Mouse (Mus musculus) lung, adult 18-20 months (tissue): ENCODE measurements at regions not wholly inside any gene's neighbourhood (a gene's known extent, or its start where the extent isn't known, plus 50 kb on each side); places are given as distances from the start of the nearest gene placed in this dataset.

ENCODE experiments used
- DNase-seq, 2 experiments: peaks; one replicate each; pipeline ENCODE4 v3.0.0; 2022; ENCODE audit warnings: mixed read lengths in 2 of 2

DNA sequence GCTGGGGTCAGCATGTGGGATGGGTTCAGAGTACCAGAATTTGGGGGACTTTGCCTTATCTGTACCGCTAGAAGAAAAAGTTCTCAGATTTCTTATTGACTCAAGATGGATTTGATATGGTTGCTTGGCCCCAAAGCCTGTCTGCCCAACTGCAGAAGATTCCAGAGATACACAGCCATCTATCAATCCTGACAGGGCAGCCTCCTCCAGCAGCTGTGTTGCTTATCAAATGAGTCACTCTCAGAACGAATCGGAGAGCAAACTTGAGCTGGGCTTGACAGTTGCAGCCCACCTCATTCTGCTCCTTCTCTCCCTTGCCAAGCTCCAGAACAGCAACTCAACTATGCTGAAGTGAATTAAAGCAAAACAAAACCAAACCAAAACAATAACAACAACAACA lies 345.9 kb downstream of the Pik3r1 start:
- no peak for DNase-seq

DNA sequence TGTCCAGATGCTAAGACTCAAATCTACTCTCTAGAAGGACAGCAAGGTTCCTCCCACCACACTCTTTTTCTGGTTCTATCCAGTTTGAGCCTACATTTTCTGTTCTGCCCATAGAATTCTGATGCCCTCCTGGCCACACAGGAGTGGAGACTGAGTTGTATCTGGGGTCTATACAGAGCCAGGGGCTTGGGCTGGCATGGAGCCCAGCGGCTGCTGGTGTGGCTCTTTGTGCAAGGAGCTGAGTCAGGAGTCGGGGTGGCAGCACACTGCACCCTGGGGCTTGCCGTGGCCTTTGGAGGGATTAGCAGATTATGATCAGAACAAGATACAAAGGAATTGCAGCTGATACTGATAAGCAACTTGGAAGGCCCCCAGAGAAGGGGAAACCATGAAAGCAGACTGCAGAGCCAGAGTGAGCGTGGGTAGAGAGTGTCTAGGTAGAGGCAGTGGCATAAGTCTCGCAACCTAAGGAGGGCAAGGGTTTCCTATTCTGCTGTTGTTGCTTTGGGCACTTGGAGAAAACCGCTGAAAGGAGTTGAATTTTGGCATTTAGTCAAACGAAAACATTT lies 348.5 kb downstream of the Pik3r1 start:
- no peak for DNase-seq

DNA sequence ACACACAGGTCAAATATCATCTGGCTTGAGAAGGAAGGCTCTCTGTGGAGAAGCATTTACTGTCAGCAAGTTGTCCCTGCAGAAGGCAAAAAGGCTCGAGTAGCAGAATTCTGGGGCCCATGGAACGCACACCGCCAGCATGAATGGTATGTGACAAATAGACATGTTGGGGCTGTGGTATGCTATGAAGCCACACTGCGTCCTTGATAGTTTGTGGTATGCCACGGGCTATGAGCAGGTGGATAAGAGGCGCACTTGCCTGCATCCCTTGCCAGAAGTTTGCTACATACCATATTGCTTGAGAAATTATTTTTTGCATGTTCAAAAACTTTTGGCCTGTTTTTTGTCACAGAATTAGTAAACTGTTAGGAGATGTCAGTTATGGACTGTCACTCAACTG lies 349.7 kb downstream of the Pik3r1 start:
- DNase-seq, result no peak

DNA sequence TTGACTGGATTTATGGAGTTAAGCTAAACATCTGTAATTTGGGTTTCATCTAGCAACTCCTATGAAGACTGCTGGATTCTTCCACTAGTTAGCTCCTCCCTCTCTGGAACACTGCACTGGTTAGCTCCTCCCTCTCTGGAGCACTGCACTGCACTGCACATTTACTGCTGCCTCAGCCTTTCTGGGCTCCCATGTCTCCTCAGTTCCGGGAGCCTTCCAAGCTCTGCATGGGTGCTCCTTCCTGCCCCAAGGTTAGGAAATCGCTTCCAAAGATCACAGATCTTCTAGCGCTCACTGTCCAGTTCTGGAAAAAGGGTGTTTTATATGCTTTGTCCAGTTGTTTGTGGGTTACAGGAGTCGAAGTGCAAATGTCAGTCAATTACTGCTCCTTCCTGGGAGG lies 359.1 kb downstream of the Pik3r1 start:
- no peak for DNase-seq

DNA sequence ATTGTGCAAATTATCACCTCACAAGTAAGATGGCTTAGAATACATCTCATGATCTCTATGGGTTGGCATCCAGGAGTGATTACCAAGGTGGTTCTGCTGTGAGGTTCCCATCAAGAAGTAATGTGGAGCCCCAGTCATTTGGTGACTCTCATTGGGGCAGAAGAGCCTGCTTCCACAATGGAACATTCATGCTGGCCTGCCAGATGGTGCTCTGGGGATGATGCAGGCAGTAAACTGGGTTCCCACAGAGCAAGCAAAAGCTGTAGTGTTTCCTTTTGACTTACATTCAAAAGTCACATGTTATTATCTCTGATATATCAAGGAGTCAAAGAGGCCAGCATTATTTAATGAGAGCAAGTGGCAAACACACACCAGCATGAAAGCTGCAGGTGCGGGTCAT lies 360.4 kb downstream of the Pik3r1 start:
- DNase-seq, result no peak

DNA sequence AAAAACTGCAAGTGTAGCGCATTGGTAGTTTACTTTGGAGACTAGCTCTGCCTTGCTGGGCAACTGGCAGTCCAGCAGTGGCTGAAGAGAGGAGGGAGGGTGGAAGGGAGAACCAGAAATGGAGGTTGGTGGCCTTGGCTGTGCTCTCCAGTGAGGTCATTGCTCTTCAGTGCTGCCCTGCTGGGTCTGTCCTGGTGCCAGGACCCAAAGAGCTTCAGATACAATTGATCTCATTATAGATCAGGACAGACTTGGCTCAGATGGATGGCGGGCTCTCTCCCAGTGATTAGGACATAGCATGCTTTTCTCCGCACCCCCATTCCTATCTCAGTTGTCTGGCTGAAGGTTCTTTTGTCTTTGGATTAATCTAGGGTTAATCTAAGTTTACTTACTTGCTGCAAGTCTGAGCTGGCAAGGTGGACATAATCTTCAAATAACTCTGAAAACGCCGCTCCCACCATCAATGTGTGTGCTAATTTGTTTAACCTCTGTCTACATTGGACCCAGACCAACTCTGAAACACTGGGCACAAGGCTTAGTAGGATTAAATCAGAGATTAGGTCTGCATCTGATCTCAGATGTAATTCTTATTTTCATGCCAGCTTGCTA lies 394.3 kb downstream of the Pik3r1 start:
- peak; percentile 5 to 10 for DNase-seq

DNA sequence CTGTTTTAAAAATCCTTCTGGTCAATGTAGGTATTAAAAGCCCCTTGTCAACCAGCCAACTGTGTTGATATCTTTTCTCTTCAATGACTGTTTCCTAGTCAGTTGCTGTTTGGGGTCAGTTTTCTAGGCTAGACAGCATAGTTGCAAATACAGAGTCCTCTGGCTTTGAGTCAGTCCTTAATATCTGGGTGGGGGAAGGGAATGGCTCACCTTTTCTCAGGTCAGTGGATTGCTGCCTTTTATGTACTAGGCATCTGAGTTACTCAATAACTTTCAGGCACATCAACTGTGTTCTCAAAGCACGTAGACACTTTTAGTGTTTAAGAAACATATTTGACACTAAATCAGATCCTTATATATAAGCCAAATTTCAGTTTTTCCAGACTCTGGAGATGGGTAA lies 396.1 kb downstream of the Pik3r1 start:
- DNase-seq, result no peak

DNA sequence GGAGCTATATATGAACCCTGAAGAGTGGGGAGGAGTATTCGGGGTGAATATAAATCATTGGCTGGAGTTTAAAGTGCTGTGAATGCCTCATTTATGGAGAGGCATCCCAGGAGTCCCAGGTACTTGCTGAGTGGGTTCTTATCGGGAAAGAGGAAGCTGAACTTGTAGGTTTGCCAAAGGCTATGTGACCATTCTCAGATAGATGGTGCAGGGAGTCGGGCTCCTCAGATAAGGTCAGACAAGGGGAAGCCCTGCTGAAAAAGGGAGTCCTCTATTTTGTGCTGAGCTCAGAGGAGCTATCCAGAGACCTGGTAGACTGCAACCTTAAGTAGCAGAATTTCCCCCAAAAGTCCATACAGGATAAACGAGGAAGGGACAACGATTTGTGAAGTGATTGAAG lies 399.8 kb downstream of the Pik3r1 start:
- DNase-seq, result no peak

DNA sequence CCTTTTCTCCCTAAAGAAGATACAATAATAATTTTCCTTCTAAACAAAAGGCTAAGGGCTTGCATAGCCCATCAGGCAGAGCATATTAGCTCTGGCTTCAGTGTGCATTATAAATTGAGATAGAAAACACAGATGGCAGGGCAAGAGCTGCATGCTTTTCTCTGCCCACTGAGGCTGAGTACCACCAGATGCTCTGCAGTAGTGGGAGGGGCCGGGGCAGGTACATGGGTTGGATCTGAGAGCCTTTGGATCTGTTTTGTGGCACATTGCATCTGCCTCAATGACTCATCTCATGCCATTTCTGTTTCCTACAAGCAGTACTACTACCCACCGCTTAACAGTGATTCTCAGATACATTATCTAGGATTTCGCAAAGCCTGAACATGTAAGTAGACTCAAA lies 412.7 kb downstream of the Pik3r1 start:
- no peak for DNase-seq

DNA sequence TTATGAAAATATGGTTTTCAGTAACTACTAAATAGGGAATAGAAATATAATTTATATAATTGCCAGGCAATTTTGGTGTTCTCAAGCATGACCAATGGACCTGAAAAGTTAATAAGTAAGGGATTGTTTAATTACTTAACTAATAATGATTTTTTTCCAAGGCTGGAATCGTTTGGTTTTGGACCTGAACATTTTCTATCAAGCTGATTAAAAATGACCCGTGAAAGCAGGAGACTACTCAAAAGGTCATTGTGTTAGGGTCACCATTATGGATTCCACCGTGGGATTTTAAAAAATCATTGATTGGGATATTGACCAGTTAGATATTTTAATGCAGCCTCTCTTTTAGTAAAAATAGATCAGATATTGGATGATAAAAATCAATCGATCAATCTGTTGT lies 416.9 kb downstream of the Pik3r1 start:
- no peak for DNase-seq

DNA sequence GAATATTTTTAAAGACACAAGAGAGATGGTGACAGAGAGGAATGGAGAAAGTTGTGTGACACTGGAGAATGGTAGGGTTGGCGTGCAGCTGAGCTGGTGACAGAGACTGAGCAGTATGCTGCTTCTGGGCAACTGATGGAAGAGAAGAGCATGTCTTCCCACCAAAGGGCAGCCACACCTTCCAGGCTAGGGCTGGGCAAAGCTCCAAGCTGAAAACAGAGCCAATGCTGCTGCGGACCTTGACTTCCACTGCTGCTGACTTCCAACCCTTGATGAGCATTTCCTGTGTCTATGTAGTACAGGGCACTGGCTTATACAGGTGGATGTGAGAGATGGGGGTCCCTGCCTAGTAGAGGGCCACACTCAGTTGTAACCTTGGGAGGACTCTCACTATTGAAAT lies 418.7 kb downstream of the Pik3r1 start:
- DNase-seq, result no peak

DNA sequence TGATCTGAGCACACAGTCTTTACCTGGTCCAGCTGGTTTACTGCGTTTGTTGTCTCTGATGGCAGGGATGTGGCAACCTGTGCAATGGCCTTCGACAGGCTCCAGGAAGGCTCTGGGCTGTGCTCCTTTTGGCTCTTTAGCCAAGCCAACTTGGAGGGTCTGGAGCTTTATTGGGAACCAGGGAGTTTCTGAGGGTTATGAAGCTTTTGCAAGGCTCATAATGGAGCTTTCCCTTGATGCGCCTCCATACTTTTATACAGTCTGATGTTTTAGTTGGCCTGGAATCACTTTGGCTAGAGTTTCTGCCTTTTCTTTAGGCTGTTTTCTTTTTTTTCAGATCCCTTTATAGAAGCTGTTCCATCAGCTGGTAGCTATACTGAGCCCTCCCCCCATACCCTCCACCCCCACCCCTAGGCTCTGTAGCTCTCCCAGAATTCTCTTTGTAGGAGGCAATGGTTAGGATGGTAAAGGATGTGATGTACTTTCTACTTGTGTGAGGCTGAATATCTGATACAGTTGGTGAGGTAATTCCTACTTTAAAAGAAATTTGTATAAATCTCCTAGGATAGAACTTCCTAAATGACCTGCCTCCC lies 429.6 kb downstream of the Pik3r1 start:
- no peak for DNase-seq

DNA sequence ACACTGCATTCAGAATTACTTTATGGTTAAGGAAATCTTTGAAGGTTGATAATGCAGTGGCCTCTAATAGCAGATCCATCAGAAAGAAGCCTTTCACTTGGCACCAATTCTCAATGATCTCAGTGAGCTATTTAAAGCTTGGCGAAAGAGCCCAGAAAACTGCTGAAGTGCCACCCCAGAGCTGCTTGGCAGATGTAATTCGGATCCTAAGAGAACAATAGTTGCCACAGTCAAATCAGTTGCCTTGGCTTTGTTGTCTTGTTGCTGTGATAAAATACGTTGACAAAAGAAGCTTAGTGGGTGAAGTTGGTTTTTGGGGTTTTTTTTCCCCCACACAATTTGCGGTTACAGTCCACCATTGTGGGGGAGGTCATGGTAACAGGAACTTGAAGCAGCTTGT lies 449.4 kb downstream of the Pik3r1 start:
- DNase-seq, result no peak

DNA sequence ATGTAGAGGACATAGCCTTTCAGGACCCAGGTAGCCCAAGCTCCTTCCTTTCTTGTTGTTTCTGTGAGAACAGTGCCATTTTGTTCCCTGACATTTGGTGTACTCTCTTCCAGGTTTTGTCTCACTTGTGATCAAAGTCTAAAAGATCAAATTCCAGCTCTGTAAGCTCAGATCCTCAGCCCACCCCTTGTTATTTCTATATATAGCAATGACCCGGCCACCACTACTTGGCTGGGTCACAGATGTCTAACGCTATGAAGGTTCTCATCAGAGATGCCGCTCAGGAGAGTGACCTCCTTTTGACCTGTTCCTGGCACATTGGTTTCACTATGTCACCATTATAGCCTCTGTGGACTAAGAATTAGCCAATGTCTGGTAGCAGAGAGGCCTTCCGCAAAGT lies 451.7 kb downstream of the Pik3r1 start:
- DNase-seq, result no peak

DNA sequence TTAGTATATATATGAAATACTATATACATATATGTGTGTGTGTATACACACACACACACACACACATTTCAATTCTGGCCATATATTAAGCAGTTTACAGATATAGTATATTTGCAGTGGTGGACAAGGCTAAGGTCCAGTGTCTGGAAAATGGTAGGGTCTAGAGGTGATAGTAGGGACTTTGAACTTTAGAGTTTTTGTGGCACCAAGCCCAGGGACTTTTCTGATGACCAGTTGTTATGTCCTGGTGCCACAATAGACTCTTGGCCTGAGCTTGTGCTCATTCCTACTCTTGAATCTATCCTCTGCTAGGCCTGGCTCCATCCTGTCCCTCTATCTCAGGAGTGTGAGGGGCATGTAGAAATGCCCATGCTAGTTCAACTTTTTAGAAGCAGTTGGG lies 454.0 kb downstream of the Pik3r1 start:
- DNase-seq, result no peak

DNA sequence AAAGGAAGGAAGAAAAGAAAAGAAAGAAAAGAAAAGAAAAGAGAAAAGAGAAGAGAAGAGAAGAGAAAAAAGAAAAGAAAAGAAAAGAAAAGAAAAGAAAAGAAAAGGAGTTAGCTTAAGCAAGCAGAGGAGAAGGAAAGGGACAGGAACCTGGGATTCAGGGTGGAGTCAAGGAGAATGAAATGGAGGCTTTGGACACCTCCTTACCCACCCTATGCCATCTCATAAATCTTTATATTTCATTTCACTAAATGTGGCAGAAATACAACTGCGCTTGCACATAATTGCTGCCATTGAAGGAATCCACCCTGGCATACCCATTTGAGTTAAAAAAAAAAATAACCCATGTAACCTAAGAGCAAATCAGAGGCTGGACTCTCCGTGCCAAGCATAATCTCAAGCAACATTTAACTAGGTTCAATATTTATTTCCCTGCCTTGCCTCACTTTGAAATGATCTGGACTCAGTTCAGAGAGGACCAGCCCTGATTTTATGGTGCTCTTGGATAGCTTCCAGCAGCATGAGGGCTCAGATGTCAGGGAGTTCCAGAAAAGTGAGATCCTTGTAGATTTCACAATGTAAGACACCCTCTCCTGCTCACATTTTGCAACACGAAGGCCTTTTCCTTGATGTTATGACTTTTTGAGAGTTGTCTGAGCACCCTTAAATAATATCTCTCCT lies 456.2 kb downstream of the Pik3r1 start:
- DNase-seq, result peak; percentile 64 to 73

DNA sequence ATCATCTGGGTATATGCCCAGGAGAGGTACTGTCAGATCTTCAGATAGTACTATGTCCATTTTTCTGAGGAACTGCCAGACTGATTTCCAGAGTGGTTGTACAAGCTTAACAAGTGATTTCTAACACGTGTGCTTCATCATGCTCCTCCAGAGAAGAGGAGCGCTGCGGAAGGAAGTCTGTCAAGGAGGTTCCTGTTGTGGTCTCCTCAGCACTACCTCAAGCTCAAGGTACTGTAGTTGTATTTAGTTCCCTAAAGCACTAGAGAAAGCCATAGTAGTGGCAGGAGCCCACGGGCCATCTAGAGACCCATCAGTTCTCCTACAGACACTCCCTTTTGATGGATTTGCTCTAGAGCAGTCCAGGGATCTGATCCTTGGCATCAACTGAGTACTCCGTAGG lies 459.3 kb downstream of the Pik3r1 start:
- DNase-seq, result no peak

DNA sequence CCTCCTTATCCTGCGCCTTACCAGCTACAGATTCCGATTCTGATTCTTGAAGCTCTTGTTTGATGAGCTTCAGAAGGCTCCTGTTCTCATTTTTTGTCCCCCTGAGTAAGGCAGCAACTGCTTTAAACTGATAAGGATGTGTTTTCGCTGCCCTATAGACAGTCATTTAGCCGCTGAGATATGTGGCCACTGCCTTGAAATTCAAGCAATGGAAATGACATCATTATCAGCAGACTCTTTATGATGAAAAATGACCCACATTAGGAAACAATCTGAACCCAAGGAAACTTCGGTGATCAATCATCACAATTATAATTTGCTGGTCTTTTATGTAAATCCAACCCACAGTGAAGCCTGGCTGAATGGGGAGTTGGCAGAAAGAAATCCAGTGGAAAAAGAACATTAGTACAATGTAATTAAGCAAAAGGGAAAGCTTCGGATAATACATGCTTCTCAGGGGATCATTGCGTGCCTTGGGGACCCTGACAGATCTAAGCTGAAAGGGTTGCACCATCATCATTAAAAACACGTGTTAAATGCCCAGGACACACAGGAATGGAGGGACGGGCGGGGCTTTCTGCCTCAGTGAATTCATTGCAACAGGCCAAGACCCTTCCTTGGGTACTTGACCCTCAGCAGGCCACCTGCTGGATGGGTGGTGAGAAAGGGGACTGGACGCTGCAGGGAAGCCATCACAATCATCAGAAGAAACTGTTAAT lies 462.2 kb downstream of the Pik3r1 start:
- DNase-seq, result no peak

DNA sequence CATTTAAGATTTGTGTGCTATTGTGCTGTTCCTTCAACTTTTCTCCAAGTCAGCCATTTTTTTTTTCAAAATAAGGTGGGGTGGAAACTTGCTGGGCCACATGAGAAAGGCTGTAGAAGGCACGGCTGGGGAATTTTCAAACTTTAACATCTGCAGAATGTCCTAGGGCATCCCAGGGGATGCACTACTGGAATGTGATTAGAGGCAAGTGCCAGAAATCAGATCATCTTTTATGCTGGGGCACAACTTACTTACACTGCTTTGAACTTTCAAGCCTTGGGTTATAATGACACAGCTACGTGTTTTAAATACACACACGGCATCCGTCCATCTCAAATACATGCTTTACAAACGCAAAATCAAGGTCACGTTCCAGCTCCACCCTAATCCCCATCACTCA lies 463.0 kb downstream of the Pik3r1 start:
- no peak for DNase-seq

DNA sequence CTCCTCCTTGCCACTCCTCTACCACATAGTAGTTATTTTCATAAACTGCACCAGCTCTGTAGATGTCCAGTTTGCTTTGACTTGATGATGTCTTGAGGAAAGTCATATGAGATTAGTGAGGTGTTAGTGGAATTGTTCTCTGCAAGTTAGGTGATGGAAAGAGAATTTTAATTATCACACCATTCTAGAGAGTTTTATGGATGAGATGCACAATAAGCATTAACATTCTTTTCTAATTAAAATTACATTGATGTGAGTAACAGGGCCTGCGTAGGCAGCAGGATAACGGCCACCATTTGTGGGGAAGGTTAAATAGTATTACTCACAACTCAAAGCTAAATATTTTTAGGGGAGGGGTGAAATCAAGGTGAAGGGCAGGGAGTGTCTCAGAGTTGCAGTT lies 466.7 kb downstream of the Pik3r1 start:
- DNase-seq, result no peak

DNA sequence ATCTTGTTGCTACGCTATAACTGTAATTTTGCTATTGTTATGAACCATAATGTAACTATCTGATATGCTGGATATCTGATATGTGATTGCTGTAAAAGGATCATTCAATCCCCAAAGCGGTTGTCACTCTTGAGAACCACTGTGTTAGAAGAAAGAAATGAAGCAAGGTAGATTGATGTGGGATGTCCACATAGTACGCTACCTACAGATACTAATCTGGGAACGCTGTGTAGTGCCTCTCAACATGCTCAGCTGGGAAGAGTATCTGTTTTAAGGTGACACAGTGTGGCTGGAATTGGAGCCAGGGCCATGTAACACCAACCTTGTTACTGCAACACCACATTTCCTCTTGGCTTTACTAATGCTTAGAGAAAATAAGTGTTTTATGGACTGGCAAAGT lies 456.2 kb upstream of the Slc30a5 start:
- DNase-seq, result no peak

DNA sequence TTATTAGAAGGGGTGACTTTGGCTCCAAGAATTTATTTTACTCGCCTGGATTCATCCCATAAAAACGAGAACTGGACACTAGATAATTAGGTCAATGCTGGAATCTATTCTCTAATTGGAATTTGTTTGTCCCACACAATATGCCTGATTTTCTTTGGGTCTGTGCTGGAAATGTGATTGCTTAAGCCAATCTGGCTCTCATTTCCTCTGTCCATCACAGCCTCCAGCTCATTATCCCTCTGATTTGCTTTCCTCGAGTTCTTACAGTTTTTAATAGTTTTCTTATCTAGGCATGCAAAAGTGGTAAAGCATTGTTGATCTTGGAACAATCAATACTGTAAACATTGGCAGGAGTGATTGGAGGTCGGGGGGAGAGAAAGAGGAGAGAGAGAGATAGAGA lies 453.9 kb upstream of the Slc30a5 start:
- DNase-seq, result no peak

DNA sequence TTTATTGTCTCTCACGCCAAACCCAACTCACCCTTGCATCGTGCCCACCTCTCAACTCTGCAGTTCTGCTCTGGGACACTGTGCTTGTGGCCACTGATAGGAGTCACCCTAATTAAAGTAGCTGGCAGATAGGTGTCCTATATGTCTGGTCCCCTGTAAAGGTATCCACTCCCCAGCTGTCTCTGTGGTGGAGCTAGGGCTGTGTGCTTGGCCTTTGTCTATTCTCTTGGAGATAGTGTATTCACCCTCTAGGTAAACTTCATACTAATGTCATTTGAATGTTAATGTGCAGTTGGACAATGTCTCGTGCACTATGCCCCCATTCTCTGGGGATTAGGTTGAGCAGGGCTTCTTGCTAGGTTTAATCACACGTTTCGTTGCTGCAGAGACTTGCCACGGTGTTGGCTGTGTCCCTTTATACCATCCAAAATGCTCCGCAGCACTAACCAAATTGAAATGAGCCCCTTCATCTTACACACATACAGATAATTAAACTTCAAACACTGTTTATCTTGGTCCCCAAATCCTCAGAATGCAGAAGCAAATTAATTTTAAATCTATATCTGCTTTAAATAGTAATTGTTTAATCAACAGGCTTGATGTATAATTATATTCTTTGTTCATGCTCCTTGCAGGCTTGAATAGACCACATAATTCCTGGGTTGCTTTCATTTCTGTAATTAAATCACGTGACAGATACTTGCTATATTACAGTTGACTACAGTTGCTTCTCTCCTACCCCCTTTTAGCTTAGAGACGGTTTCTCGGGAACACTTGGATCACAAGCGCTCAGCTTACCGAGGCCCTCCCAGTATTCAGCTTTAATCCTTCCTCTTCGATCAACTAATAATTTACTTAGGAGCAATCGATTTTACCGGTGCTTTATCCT lies 453.0 kb upstream of the Slc30a5 start:
- no peak for DNase-seq
